9 mouse cellular contexts compared by ENCODE assay signal in the genomic region with DNA sequence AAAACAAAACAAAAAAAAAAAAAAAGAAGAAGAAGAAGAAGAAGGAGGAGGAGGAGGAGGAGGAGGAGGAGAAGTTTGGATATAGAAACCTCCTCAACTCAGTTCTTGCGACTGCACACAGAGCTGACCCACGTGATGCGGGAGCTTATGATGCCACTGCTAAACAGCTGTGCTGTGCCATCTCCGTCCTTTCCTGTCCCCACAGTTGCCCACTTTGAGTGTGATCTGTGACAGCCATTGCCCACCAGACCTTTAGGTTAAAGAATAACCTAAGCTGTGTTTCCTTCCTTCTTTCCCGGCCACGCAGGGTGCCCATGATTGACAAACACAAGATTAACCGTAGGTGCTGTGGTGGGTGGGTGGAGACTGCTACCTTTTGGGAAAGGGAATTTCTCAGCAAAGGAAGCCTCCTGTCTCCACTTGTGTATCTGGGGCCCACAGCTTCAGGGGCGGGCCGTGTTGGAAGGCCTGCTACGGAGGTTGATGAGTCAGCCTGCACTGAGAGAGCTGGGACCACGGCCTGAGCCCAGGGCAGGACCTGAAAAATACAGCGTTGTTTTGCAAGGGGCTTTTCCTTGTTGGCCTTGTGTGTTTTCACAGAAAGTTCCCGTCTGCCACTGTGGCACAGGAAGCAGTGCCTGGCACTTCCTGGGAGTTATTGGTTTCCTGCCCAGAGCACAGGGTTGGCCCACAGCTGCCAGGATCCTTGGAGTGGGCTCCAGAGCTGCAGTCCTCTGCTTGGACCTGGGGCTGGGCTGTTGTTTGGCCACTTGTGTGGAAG. TPM values are rescaled to one million over a fixed set of nuclear protein-coding genes. Genes with fewer than 3 reads are reported as not detected.
DNase-seq lines count a peak whose midpoint lies in the region; ATAC-seq lines count a peak whose summit lies in the region.
"Had no signal": no experiment of that assay in that cellular context is flagged by ENCODE, and none has a peak within 500 bp of the region (broad histone marks: within the 10 kb centered on the region; RNA-seq: fewer than 3 reads in every experiment).

No protein-coding gene starts in this region.

- no peak overlapping the region for H3K4me3 ChIP-seq in intestine, embryonic 15.5 days (replicated peaks)
- no peak overlapping the region for H3K4me3 ChIP-seq in forebrain, embryonic 12.5 days (replicated peaks)

- no peak overlapping the region for H3K4me2 ChIP-seq in intestine, embryonic 15.5 days (replicated peaks)
- no peak overlapping the region for H3K4me2 ChIP-seq in forebrain, embryonic 12.5 days
- H3K4me2 ChIP-seq: midbrain, embryonic 11.5 days had no signal

- peak overlapping the region; percentile 67 for H3K27ac ChIP-seq in intestine, embryonic 15.5 days
- no peak overlapping the region for H3K27ac ChIP-seq in forebrain, embryonic 12.5 days

- H3K36me3 ChIP-seq in intestine, embryonic 15.5 days = no peaks in the 10 kb centered on the region
- no peaks in the 10 kb centered on the region; the same call in 1 of the 2 replicates for H3K36me3 ChIP-seq in splenic B cell, adult 2 months (ENCODE audit: control insufficient read depth, insufficient read depth, low read length, poor library complexity, severe bottlenecking)
- H3K36me3 ChIP-seq in forebrain, embryonic 12.5 days (replicated peaks) = no peaks in the 10 kb centered on the region

- H3K4me1 ChIP-seq in intestine, embryonic 15.5 days (replicated peaks) = peaks cover 16% of the 10 kb centered on the region
- no peaks in the 10 kb centered on the region for H3K4me1 ChIP-seq in forebrain, embryonic 12.5 days

- peak; percentile 32 for DNase-seq in kidney, postnatal 10 days
- DNase-seq in kidney, postnatal 14 days = no peak
- peak; percentile 66 for DNase-seq in adrenal gland, postnatal 14 days
- DNase-seq in splenic B cell, adult 2 months (ENCODE audit: low read depth, low spot score) = peak; percentile 46
- no peak for DNase-seq in right cerebral cortex, postnatal 25 days
- DNase-seq in urinary bladder, postnatal 4 days (ENCODE audit: low spot score in 2 of 2) = no peak

- ATAC-seq in intestine, embryonic 15.5 days = peak; percentile 40
- no peak for ATAC-seq in forebrain, embryonic 12.5 days (ENCODE audit: low FRiP score)

- WGBS in intestine, embryonic 15.5 days = 61% methylated on average over 13 of the region's 13 CpGs
- 87% methylated on average over 13 of the region's 13 CpGs for WGBS in forebrain, embryonic 12.5 days

- no peaks in the 10 kb centered on the region for H3K27me3 ChIP-seq in intestine, embryonic 15.5 days (replicated peaks)
- H3K27me3 ChIP-seq in splenic B cell, adult 2 months (ENCODE audit: control insufficient read depth, insufficient read depth, low read length, poor library complexity, severe bottlenecking) = no peaks in the 10 kb centered on the region
- no peaks in the 10 kb centered on the region for H3K27me3 ChIP-seq in forebrain, embryonic 12.5 days

- peak overlapping the region; percentile 17; the same call in 1 of the 2 replicates for H3K9ac ChIP-seq in intestine, embryonic 15.5 days
- no peak overlapping the region for H3K9ac ChIP-seq in forebrain, embryonic 12.5 days

- no peaks in the 10 kb centered on the region for H3K9me3 ChIP-seq in intestine, embryonic 15.5 days
- H3K9me3 ChIP-seq in forebrain, embryonic 12.5 days = no peaks in the 10 kb centered on the region

RNA-seq across cellular contexts. Expression of a gene that starts 19.5 kb away (rescaled TPM):
- total RNA-seq in adrenal gland, postnatal 14 days (2021) = 13.2 TPM in 2 replicates
- 22.0 and 24.7 TPM in 2 replicates for polyA plus RNA-seq in intestine, embryonic 15.5 days (2015; fragmentation: Nextera tagmentation; extraction: Ambion mirVana)
- polyA plus RNA-seq in forebrain, embryonic 12.5 days (2016; fragmentation: Nextera tagmentation; extraction: Ambion mirVana) = 3.5 and 3.8 TPM in 2 replicates

RNA-seq across cellular contexts. Expression of a gene that starts 36.5 kb away (rescaled TPM):
- 167 and 183 TPM in 2 replicates for total RNA-seq in adrenal gland, postnatal 14 days (2021)
- polyA plus RNA-seq in intestine, embryonic 15.5 days (2015; fragmentation: Nextera tagmentation; extraction: Ambion mirVana) = 117 and 139 TPM in 2 replicates
- 50.9 and 53.3 TPM in 2 replicates for polyA plus RNA-seq in forebrain, embryonic 12.5 days (2016; fragmentation: Nextera tagmentation; extraction: Ambion mirVana)

Comparison
In these comparisons a context has a peak if more than half of its experiments do, and no peak if none do; other contexts are left out.
1. DNase-seq: peak in kidney, postnatal 10 days (single experiment), adrenal gland, postnatal 14 days (single experiment) and splenic B cell, adult 2 months (single experiment); none in kidney, postnatal 14 days (single experiment), right cerebral cortex, postnatal 25 days (single experiment) and urinary bladder, postnatal 4 days (0 of 2).